Mouse (Mus musculus) liver, adult 10 weeks (tissue): ENCODE results near the gene Nkapl. TPM values are rescaled to one million over a fixed set of nuclear protein-coding genes. Genes with fewer than 3 reads are reported as not detected.

Source experiments
- polyA plus RNA-seq: library from polyadenylated mRNA; stranded (reverse); fragments of 350-450 nt; fragmentation: Illumina TruSeq; extraction: RNeasy Lipid Tissue Mini Kit (QIAGEN cat#74804); gene quantifications from one replicate; pipeline ENCODE4 v1.2.3, GENCODE M21; 2014; ENCODE audit warnings: low read depth, low replicate concordance

Gene Nkapl
- polyA plus RNA-seq, result 0.90 TPM

DNA sequence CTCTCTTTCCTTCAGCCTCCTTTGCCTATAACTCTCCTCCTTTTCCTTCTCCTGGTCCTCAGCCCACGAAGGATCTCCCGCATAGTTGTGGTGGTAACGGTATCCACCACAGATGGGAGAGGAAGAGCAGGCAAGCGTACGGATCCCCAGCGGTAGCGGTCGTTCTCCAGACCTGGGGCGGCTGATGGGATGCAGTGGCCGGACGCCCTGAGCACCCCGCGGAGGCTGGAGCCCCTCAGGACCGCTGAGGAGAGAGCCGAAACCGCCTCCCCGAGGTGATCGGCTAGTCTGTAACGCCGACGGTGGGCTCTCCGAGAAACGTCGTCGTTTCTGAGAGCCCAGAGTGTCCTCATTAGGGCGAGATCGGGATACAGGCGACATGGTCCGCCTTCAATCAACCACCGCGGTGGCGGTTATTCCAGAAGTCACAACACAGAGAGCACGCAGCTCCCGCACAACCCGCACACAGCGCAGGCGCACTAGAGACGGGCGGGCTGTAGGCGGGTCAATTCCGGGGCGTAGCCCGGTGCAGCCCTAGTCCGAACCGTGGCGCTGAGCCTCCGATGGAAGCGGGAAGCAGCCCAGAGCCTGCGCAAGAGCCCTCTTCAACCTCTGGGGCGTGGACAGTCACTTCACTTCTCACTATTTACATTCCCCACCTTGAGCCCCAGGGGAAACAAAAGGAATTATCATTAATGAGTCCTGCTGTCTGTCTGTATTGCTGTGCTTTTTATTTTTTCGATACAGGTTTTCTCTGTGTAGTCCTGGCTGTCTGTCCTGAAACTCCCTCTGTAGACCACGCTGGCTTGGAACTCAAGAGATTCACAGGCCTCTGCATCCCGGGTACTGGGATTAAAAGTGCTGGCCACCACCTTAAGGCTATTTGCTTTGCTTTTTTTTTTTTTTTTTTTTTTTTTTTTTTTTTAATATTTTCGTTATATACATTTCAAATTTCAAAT is at the start of gene Nkapl:
Gene Nkapl, minus strand, starts transcription at position 449 of the 959 bp plus-strand sequence.

DNA sequence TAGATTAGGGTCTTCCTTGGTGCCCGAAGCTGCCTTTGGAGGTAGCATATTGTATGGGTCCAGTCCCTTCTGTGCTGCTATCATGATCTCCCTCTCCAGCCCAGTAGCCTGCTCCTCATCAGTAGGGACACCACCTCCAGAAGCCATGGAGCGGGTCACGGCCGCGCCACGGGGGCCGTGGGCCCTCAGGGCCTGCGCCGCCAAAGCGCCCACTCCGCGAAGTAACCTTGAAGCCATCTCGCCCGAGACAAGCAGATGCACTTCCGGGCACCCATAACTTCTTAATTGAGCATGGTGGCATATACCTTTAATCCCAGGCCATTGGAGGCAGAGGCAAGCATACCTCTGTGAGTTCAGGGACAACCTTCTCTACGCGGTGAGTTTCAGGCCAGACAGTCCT is 32.9 kb upstream of the Nkapl start, which contains the start of gene Gm11273:
Gene Gm11273, minus strand, starts transcription at position 237 of the 400 bp plus-strand sequence.

DNA sequence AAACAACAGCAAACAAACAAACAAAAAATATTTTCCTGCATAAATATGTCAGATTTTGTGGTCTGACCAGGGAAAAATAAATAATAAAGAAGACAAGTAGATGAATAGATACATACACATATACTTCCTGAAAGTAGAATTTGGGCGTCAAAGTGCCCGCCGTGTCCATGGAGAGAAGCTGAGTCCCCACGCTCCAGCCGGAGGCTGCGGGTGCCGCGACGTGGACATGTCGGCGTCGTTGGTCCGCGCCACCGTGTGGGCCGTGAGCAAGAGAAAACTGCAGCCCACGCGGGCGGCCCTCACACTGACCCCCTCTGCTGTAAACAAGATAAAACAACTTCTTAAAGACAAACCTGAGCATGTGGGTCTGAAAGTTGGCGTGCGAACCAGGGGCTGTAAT is 26.8 kb upstream of the Nkapl start, which contains the start of gene AK157302:
Gene AK157302, plus strand, starts transcription at position 144 of the 400 bp plus-strand sequence.

DNA sequence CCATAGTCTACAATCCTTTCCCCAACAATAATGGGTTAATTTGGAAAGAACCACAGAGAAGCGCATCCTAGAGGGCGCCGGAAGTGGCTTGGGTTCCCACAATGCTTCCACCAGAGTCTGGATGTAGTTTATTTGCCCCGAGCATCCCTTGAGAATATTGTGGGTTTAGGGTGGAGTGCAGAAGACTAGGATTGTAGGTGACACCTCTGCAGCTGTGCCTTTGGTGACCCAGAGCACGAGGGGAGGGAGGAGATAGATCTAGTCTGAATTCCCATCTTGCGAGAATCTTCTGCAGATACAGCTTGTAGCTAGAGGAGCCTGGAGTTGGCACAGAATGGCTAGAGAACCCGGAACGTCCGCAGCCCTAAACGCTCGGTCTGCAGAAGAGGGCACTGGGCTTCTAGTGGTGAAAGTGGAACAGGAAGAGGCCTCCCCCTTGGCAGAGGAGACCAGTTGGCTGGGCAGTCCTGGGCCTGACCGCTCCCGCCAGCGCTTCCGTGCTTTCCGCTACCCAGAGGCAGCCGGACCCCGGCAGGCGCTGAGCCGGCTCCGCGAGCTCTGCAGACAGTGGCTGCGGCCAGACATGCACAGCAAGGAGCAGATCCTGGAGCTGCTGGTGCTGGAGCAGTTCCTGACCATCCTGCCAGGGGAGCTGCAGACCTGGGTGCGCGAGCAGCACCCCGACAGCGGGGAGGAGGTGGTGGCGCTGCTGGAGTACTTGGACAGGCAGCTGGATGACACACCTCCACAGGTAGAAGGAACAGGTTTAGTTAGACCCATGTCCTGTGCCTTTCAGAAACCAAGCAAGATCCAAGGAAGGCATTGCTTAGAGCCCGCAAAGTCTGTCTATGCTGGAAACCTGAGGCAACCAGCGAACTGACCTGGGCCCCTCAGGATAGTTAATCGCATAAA is 10.7 kb upstream of the Nkapl start, which contains the start of the genes Zkscan4 and Gm10065:
Gene Zkscan4, plus strand, starts transcription at position 149 of the 912 bp plus-strand sequence.
Gene Gm10065, minus strand, starts transcription at position 683 of the 912 bp plus-strand sequence.

DNA sequence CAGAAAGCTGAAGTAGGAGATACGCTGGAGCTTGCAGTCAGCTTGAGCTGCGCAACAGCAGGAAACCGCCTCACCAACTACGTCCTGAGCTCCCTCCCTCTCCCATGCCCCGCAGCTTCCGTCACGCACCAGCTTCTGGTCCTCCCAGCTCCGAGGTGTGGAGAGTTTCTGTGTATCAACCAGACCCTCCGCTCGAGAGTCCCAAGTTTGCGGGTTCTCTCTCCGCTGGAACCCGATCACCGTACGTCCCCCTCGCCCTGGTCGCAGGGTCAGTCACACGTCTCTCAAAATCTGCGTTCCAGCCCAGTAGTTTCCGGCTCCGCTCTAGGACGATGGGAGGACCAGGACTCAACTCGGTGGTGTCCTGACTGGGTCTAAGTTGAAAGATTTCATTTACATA is 14.9 kb downstream of the Nkapl start, which contains the start of gene Zscan26:
Gene Zscan26, minus strand, starts transcription at position 282 of the 400 bp plus-strand sequence.

DNA sequence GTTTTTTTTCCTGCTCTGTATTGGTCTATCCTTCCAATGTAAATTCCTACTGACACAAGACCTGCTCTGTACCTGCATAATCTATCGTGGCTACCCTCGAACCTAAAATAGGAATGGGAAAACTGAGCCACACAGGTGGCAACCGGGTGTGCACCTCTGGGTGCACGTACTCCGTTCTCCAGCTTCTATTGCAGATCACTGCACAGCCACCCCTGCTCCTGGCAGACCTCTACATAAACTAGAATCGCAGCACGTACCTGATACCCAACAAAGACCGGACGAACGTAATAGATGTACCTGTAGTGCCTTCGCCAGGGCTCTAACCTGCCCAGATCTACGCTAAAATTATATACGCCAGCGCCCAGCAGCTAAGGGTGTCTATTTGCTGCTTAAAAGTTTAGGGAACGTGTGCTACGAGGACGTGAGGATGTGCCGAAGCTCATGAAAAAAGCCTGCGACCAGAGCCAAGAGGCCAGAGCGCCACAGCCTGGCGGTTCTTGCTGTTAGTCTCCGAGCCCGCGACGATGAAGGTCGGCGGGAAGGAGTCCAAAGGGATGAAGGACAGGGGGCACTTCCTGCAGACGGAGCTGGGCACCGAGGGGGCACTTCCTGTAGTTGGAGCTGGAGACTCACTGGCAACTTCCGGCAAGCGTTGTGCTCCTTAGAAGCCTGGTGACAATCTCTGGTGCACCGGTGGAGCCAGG is 27.7 kb downstream of the Nkapl start, which contains the start of gene Pgbd1:
Gene Pgbd1, minus strand, starts transcription at position 556 of the 704 bp plus-strand sequence.

Other genes with a start within 250 kb of the Nkapl start
- gene Gpx5, start 175.8 kb downstream of the Nkapl start, polyA plus RNA-seq, result not detected
- gene Gpx6, start 156.4 kb downstream of the Nkapl start, polyA plus RNA-seq, result 1.6 TPM
- gene Olfr1367, start 121.6 kb downstream of the Nkapl start, polyA plus RNA-seq, result not detected
- gene Zscan12, start 105.7 kb downstream of the Nkapl start, polyA plus RNA-seq, result 8.6 TPM
- 52.6 TPM for gene Zkscan3, start 65.8 kb downstream of the Nkapl start, polyA plus RNA-seq
- 0.87 TPM for gene Pgbd1, start 27.5 kb downstream of the Nkapl start, polyA plus RNA-seq
- 59.3 TPM for gene Zscan26, start 14.8 kb downstream of the Nkapl start, polyA plus RNA-seq
- gene Zkscan4, start 10.4 kb upstream of the Nkapl start, polyA plus RNA-seq, result 0.87 TPM
- not detected for gene Gm10065, start 10.9 kb upstream of the Nkapl start, polyA plus RNA-seq
- 0.85 TPM for gene AK157302, start 26.7 kb upstream of the Nkapl start, polyA plus RNA-seq
- not detected for gene Gm11273, start 32.9 kb upstream of the Nkapl start, polyA plus RNA-seq
- 9.3 TPM for gene Zkscan8, start 62.6 kb upstream of the Nkapl start, polyA plus RNA-seq
- not detected for gene Olfr1366, start 74.3 kb upstream of the Nkapl start, polyA plus RNA-seq
- not detected for gene Olfr1535, start 91.4 kb upstream of the Nkapl start, polyA plus RNA-seq
- gene Olfr1364, start 113.2 kb upstream of the Nkapl start, polyA plus RNA-seq, result not detected
- gene Olfr1362, start 145.5 kb upstream of the Nkapl start, polyA plus RNA-seq, result not detected
- not detected for gene Olfr11, start 174.0 kb upstream of the Nkapl start, polyA plus RNA-seq
- gene Olfr1361, start 194.9 kb upstream of the Nkapl start, polyA plus RNA-seq, result not detected
- gene Olfr1360, start 208.9 kb upstream of the Nkapl start, polyA plus RNA-seq, result not detected
- not detected for gene Olfr1359, start 229.6 kb upstream of the Nkapl start, polyA plus RNA-seq
- gene Hist1h2bl, start 247.6 kb upstream of the Nkapl start, polyA plus RNA-seq, result not detected
- gene Hist1h2ai, start 247.9 kb upstream of the Nkapl start, polyA plus RNA-seq, result not detected
- gene Hist1h3h, start 249.2 kb upstream of the Nkapl start, polyA plus RNA-seq, result not detected